Mouse (Mus musculus) ES-Bruce4 (cell line): ENCODE measurements at regions not wholly inside any gene's neighbourhood (a gene's known extent, or its start where the extent isn't known, plus 50 kb on each side); places are given as distances from the start of the nearest gene placed in this dataset.

Experiments used
- H3K27ac ChIP-seq: 2 replicates; pipeline ENCODE4 v1.5.1; 2012; ENCODE audit warnings: low read length, inconsistent platforms; ENCODE audit not compliant: insufficient read depth
- H3K27me3 ChIP-seq: 2 replicates; pipeline ENCODE4 v1.6.1; 2012; ENCODE audit warnings: mild to moderate bottlenecking, low read length, inconsistent platforms; ENCODE audit not compliant: control insufficient read depth, poor library complexity, insufficient read depth, severe bottlenecking
- H3K36me3 ChIP-seq: 2 replicates; pipeline ENCODE4 v1.6.1; 2012; ENCODE audit warnings: inconsistent platforms, mild to moderate bottlenecking, low read length, moderate library complexity; ENCODE audit not compliant: control insufficient read depth, poor library complexity, insufficient read depth, severe bottlenecking
- H3K4me1 ChIP-seq: one replicate; pipeline ENCODE4 v1.8.1; 2011; ENCODE audit warnings: low read length; ENCODE audit not compliant: control insufficient read depth, insufficient read depth
- H3K4me3 ChIP-seq: 2 replicates; pipeline ENCODE4 v1.5.1; 2011; ENCODE audit warnings: low read depth, mild to moderate bottlenecking, low read length
- H3K9ac ChIP-seq: 2 replicates; pipeline ENCODE4 v1.6.1; 2012; ENCODE audit warnings: low read depth, mild to moderate bottlenecking, inconsistent platforms; ENCODE audit not compliant: poor library complexity, severe bottlenecking
- H3K9me3 ChIP-seq: replicated peaks from 2 replicates; pipeline ENCODE4 v1.6.1; 2012; ENCODE audit warnings: mild to moderate bottlenecking, low read length, inconsistent platforms; ENCODE audit not compliant: control insufficient read depth, poor library complexity, insufficient read depth, severe bottlenecking
- CTCF ChIP-seq: IDR thresholded peaks from one replicate; pipeline ENCODE4 v1.8.1; 2011; ENCODE audit warnings: low read depth, low read length
- EP300 ChIP-seq: IDR thresholded peaks from 2 replicates; pipeline ENCODE4 v1.6.1; 2011; ENCODE audit warnings: low read depth, low read length; ENCODE audit not compliant: insufficient read depth
- POLR2A ChIP-seq: IDR thresholded peaks from one replicate; pipeline ENCODE4 v1.8.1; 2011; ENCODE audit warnings: low read length; ENCODE audit not compliant: insufficient read depth

DNA sequence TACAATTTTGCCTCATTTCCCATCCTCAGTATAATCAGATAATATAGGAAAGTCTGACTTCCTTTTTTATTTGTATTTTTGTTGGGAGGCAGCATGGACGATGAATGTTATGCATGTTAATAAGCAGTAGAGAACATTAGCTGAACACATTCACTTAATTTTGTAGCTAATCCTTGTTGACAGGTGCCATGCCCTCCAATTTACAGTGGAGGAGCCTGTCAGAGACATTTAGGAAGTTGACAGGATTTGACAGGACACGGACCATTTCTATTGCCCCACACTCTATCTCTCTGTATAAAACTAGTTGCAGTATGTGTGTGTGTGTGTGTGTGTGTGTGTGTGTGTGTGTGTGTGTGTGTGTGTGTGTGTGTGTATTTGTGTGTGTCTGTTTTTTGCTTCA is 1495.4 kb downstream of the Cdh11 start:
- no peak overlapping the region for H3K9ac ChIP-seq
- no peak overlapping the region for H3K27ac ChIP-seq
- no peaks in the 10 kb centered on the region for H3K36me3 ChIP-seq
- H3K9me3 ChIP-seq, result no peaks in the 10 kb centered on the region
- no peaks in the 10 kb centered on the region for H3K4me1 ChIP-seq
- no peaks in the 10 kb centered on the region for H3K27me3 ChIP-seq
- TF ChIP-seq CTCF (no peak), EP300 (no peak), POLR2A (no peak)
- no peak overlapping the region for H3K4me3 ChIP-seq

DNA sequence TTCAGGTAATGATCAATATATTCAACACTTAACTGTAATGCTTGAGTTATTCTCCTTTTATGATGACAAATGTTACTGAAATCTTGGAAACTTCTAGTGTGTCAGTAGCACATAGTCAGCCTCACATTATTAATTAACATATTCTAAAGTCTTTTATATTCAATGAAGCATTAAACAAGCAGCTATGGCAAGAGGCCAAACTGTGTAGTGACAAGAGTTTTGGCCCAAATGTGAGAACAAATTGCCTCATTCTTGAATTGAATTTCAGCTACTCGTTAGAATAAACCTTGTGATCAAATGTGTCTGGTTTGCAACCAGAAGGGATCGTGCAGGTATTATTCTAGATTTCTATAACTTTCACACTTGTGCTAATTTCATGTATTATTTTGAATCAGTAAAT is 1542.8 kb downstream of the Cdh11 start:
- no peaks in the 10 kb centered on the region for H3K4me1 ChIP-seq
- no peak overlapping the region for H3K27ac ChIP-seq
- H3K27me3 ChIP-seq, result no peaks in the 10 kb centered on the region
- H3K9me3 ChIP-seq, result no peaks in the 10 kb centered on the region
- no peak overlapping the region for H3K9ac ChIP-seq
- no peak for TF ChIP-seq EP300
- no peak for TF ChIP-seq POLR2A
- TF ChIP-seq CTCF, result no peak
- H3K4me3 ChIP-seq, result no peak overlapping the region
- H3K36me3 ChIP-seq, result no peaks in the 10 kb centered on the region

DNA sequence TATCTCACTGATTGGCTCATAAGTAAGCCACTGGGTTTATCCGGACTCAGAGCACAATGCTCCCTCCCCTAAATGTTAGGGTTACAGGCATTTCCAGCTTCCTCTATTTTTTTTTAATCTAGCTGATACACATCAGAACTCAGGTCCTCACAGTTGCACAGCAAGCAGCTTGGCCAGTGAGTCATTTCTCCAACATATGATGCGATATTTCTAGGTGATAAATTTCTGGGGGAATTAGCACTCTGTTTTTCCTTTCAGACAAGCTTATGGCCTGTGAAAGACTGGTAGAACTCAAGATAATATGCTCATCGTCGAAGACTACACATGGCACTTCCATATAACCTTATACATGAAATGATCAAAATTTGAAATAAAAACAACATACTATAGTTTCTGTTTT is 1543.6 kb downstream of the Cdh11 start:
- Histone ChIP-seq H3K9ac (no peak overlapping the region), H3K9me3 (no peaks in the 10 kb centered on the region), H3K36me3 (no peaks in the 10 kb centered on the region), H3K27ac (no peak overlapping the region), H3K27me3 (no peaks in the 10 kb centered on the region), H3K4me1 (no peaks in the 10 kb centered on the region), H3K4me3 (no peak overlapping the region)
- TF ChIP-seq CTCF (no peak), EP300 (no peak), POLR2A (no peak)

DNA sequence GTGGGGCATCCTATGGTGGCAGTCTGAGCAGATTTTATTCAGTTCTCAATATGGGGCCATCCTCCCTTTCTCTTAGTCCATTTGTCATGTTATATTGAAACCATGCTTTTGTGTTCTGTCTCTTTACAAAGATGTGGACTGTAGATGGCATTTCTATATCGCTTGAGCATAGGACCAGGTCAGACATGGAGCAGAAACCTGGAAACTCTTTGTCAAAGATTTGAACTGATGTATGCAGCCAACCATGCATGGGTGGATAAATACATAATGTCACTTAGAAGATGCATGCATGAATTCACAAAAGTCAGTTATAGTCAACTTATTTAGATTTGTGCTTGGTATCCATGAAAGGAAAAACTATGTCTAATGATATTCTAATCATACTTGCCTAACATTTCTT is 1587.5 kb downstream of the Cdh11 start:
- Histone ChIP-seq H3K4me1 (no peaks in the 10 kb centered on the region), H3K27me3 (0 out of 2 replicates have a peak, but pooled peaks cover 2% of the 10 kb centered on the region), H3K27ac (no peak overlapping the region), H3K4me3 (no peak overlapping the region), H3K36me3 (no peaks in the 10 kb centered on the region), H3K9ac (no peak overlapping the region), H3K9me3 (no peaks in the 10 kb centered on the region)
- no peak for TF ChIP-seq EP300
- no peak for TF ChIP-seq CTCF
- no peak for TF ChIP-seq POLR2A

DNA sequence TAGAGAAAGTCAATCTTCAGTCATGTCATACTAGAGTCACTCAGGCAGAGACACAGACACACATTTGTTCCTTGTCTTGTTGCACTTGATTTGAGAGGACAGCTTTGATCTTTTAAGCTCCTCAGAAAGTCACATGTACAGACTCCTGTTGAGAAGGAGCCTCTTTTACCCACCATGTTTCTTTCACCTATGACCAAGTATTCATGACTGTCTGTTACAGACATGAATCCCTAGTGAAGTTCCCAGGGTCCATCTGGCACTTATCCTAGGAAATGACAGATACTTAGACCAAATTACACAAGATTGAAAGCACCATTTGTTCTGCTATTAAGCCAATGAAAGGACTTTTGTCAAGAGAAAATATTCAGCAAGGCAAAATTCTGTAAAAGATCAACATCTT is 1588.7 kb downstream of the Cdh11 start:
- H3K4me3 ChIP-seq, result no peak overlapping the region
- no peaks in the 10 kb centered on the region for H3K4me1 ChIP-seq
- H3K27me3 ChIP-seq, result no peaks in the 10 kb centered on the region
- H3K27ac ChIP-seq, result no peak overlapping the region
- no peaks in the 10 kb centered on the region for H3K36me3 ChIP-seq
- H3K9me3 ChIP-seq, result no peaks in the 10 kb centered on the region
- TF ChIP-seq POLR2A, result no peak
- TF ChIP-seq CTCF, result no peak
- TF ChIP-seq EP300, result no peak
- no peak overlapping the region for H3K9ac ChIP-seq

DNA sequence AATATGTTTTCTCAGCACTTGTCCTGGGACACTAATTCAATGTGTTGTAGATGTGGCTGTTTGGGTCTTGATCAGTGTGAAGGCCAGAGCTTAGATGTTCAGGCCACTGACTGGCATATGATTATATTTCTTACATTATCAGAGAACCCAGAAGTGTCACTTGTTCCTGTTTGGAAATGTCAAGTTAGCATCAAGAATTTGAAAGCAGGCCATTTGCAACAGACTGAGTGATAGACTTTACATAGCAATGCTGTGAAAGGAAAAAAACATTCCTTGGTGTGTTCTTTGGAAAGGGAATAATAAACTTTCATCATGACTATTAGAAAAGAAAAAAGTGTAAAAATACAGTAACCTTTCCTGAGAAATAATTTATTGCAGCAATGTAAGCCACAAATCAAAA is 1596.9 kb downstream of the Cdh11 start:
- Histone ChIP-seq H3K4me3 (no peak overlapping the region), H3K9ac (no peak overlapping the region), H3K9me3 (no peaks in the 10 kb centered on the region), H3K4me1 (no peaks in the 10 kb centered on the region), H3K36me3 (no peaks in the 10 kb centered on the region), H3K27me3 (no peaks in the 10 kb centered on the region), H3K27ac (no peak overlapping the region)
- TF ChIP-seq EP300, result no peak
- no peak for TF ChIP-seq POLR2A
- TF ChIP-seq CTCF, result no peak
